Mouse (Mus musculus): Measurements from ENCODE around the gene Scgb1b17. TPM values are rescaled to one million over a fixed set of nuclear protein-coding genes. Genes with fewer than 3 reads are reported as not detected.
"Not testable (repeated sequence)": the region's sequence is repeated elsewhere in the genome, so short reads cannot be mapped to it uniquely, and the experiment has no call there.

Scgb1b17 gene
- not detected in 2 replicates for polyA plus RNA-seq (2016; fragmentation: Nextera tagmentation; extraction: Ambion mirVana)

GRCm38 (mm10) chr7:33063149-33063548 lies at the start of gene Scgb1b17:
Scgb1b17 (plus strand) TSS chr7:33063449.
- not testable (repeated sequence) for H3K4me2 ChIP-seq; H3K4me1 ChIP-seq; H3K27ac ChIP-seq; ATAC-seq (ENCODE audit: low FRiP score); H3K9me3 ChIP-seq; H3K9ac ChIP-seq; H3K27me3 ChIP-seq; H3K36me3 ChIP-seq (replicated peaks); H3K4me3 ChIP-seq (replicated peaks)

- ATAC-seq (ENCODE audit: low FRiP score); H3K9me3 ChIP-seq; H3K4me3 ChIP-seq (replicated peaks); H3K27me3 ChIP-seq; H3K27ac ChIP-seq; H3K4me2 ChIP-seq; H3K4me1 ChIP-seq; H3K9ac ChIP-seq; H3K36me3 ChIP-seq (replicated peaks): not testable (repeated sequence)
Measured at GRCm38 (mm10) chr7:33056461-33056860, 6.8 kb upstream of the Scgb1b17 start, which contains the start of gene Scgb2b17. Scgb2b17 (minus strand) TSS chr7:33056561.

Other genes with a start within 250 kb of the Scgb1b17 start
- not detected in 2 replicates for gene Scgb2b15, start 233.8 kb upstream of the Scgb1b17 start, polyA plus RNA-seq (2016; fragmentation: Nextera tagmentation; extraction: Ambion mirVana)
- gene Scgb1b15, start 226.9 kb upstream of the Scgb1b17 start, polyA plus RNA-seq (2016; fragmentation: Nextera tagmentation; extraction: Ambion mirVana), result not detected in 2 replicates
- not detected in 2 replicates for gene Scgb2b17, start 6.9 kb upstream of the Scgb1b17 start, polyA plus RNA-seq (2016; fragmentation: Nextera tagmentation; extraction: Ambion mirVana)
- not detected in 2 replicates for gene Scgb2b18, start 110.4 kb downstream of the Scgb1b17 start, polyA plus RNA-seq (2016; fragmentation: Nextera tagmentation; extraction: Ambion mirVana)
- gene Scgb1b18, start 122.1 kb downstream of the Scgb1b17 start, polyA plus RNA-seq (2016; fragmentation: Nextera tagmentation; extraction: Ambion mirVana), result not detected in 2 replicates
- not detected in 2 replicates for gene Scgb2b19, start 216.9 kb downstream of the Scgb1b17 start, polyA plus RNA-seq (2016; fragmentation: Nextera tagmentation; extraction: Ambion mirVana)
- gene Scgb1b19, start 223.8 kb downstream of the Scgb1b17 start, polyA plus RNA-seq (2016; fragmentation: Nextera tagmentation; extraction: Ambion mirVana), result not detected in 2 replicates

All from forebrain, embryonic 12.5 days (tissue).